Mouse (Mus musculus): ENCODE measurements around the gene Pop7. TPM values are rescaled to one million over a fixed set of nuclear protein-coding genes. Genes with fewer than 3 reads are reported as not detected.

Gene Pop7
- polyA plus RNA-seq, 1 experiment from 2014 or later = 51.2 TPM

Small RNA genes within 50 kb of the gene (microRNA-seq; reads per million reads assigned to microRNA genes)
- not detected for gene Mir6418

Other genes starting within 250 kb of the Pop7 start
- gene Ache, start 215.0 kb downstream of the Pop7 start, polyA plus RNA-seq (2015; fragmentation: Nextera tagmentation; extraction: Ambion mirVana) = 3.0 and 3.1 TPM in 2 replicates
- gene Ufsp1, start 207.9 kb downstream of the Pop7 start, polyA plus RNA-seq (2015; fragmentation: Nextera tagmentation; extraction: Ambion mirVana) = 7.2 and 7.8 TPM in 2 replicates
- 158 and 165 TPM in 2 replicates for gene Srrt, start 194.8 kb downstream of the Pop7 start, polyA plus RNA-seq (2015; fragmentation: Nextera tagmentation; extraction: Ambion mirVana)
- gene Trip6, start 188.1 kb downstream of the Pop7 start, polyA plus RNA-seq (2015; fragmentation: Nextera tagmentation; extraction: Ambion mirVana) = 90.1 and 102 TPM in 2 replicates
- 16.3 and 16.6 TPM in 2 replicates for gene Slc12a9, start 168.9 kb downstream of the Pop7 start, polyA plus RNA-seq (2015; fragmentation: Nextera tagmentation; extraction: Ambion mirVana)
- gene Ephb4, start 152.4 kb downstream of the Pop7 start, polyA plus RNA-seq (2015; fragmentation: Nextera tagmentation; extraction: Ambion mirVana) = 53.7 and 55.3 TPM in 2 replicates
- 0.11 and 0.17 TPM in 2 replicates for gene Zan, start 25.5 kb downstream of the Pop7 start, polyA plus RNA-seq (2015; fragmentation: Nextera tagmentation; extraction: Ambion mirVana)
- gene Gigyf1, start 16.0 kb upstream of the Pop7 start, polyA plus RNA-seq (2015; fragmentation: Nextera tagmentation; extraction: Ambion mirVana) = 11.9 and 12.2 TPM in 2 replicates
- 0.24 and 0.36 TPM in 2 replicates for gene Epo, start 30.7 kb upstream of the Pop7 start, polyA plus RNA-seq (2015; fragmentation: Nextera tagmentation; extraction: Ambion mirVana)
- 358 and 388 TPM in 2 replicates for gene Gnb2, start 31.0 kb upstream of the Pop7 start, polyA plus RNA-seq (2015; fragmentation: Nextera tagmentation; extraction: Ambion mirVana)
- gene Actl6b, start 51.0 kb upstream of the Pop7 start, polyA plus RNA-seq (2015; fragmentation: Nextera tagmentation; extraction: Ambion mirVana) = 0.40 and 0.96 TPM in 2 replicates
- gene Tfr2, start 67.3 kb upstream of the Pop7 start, polyA plus RNA-seq (2015; fragmentation: Nextera tagmentation; extraction: Ambion mirVana) = 0.23 and 0.57 TPM in 2 replicates
- gene Mospd3, start 98.5 kb upstream of the Pop7 start, polyA plus RNA-seq (2015; fragmentation: Nextera tagmentation; extraction: Ambion mirVana) = 25.2 and 28.6 TPM in 2 replicates
- 150 and 156 TPM in 2 replicates for gene Pcolce, start 111.3 kb upstream of the Pop7 start, polyA plus RNA-seq (2015; fragmentation: Nextera tagmentation; extraction: Ambion mirVana)
- 0.09 and 0.13 TPM in 2 replicates for gene Fbxo24, start 126.5 kb upstream of the Pop7 start, polyA plus RNA-seq (2015; fragmentation: Nextera tagmentation; extraction: Ambion mirVana)
- 39.5 and 51.8 TPM in 2 replicates for gene Lrch4, start 126.6 kb upstream of the Pop7 start, polyA plus RNA-seq (2015; fragmentation: Nextera tagmentation; extraction: Ambion mirVana)
- gene Gm20605, start 126.7 kb upstream of the Pop7 start, polyA plus RNA-seq (2015; fragmentation: Nextera tagmentation; extraction: Ambion mirVana) = 18.4 and 20.9 TPM in 2 replicates
- gene Sap25, start 138.8 kb upstream of the Pop7 start, polyA plus RNA-seq (2015; fragmentation: Nextera tagmentation; extraction: Ambion mirVana) = 11.7 and 13.3 TPM in 2 replicates
- 0.94 and 1.4 TPM in 2 replicates for gene Irs3, start 143.2 kb upstream of the Pop7 start, polyA plus RNA-seq (2015; fragmentation: Nextera tagmentation; extraction: Ambion mirVana)
- gene Agfg2, start 182.2 kb upstream of the Pop7 start, polyA plus RNA-seq (2015; fragmentation: Nextera tagmentation; extraction: Ambion mirVana) = 17.2 and 21.1 TPM in 2 replicates
- 2.1 and 2.2 TPM in 2 replicates for gene Nyap1, start 239.1 kb upstream of the Pop7 start, polyA plus RNA-seq (2015; fragmentation: Nextera tagmentation; extraction: Ambion mirVana)
- 126 and 129 TPM in 2 replicates for gene Tsc22d4, start 243.2 kb upstream of the Pop7 start, polyA plus RNA-seq (2015; fragmentation: Nextera tagmentation; extraction: Ambion mirVana)